8 mouse cellular contexts compared by ENCODE assay signal in the genomic region with DNA sequence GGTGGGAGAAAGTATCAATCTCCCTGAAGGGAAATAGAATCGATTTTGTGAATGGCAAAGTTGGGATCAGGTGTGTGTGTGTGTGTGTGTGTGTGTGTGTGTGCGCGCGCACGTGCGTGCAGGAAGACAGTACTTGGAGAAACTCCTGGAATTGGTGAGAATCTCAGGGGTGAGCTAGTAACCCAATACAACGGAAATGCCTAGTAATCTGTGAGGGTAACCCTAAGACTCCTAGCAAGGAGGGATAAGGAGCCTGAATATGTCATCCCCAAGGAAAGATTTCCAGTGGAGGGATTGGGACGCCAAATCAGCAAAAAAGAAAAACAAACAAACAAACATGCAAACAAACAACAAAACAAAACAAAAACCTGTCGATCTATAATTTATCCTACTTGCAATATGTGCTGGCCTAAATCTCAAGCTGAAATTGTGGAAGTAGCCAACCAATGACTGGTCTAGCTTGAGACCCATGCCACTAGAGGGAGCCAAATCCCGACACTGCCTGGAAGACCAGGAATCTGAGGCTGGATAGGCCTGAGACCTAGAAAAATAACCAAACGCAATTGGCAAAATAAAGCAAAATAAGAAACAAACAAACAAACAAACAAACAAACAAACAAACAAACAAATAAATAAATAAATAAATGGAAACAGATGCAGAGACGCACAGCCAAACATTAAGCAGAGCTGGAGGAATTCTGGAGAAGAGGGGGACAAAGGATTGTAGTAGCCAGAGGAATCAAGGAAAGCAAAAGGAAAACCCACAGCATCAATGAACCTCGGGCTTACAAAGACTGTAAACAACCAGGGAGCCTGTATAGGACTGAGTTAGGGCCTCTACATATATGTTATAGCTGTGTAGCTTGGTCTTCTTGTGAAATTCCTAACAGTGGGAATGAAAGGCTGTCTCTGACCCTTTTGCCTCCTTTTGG.
DNase-seq lines count a peak whose midpoint lies in the region; ATAC-seq lines count a peak whose summit lies in the region.

No protein-coding gene starts in this region.

- ATAC-seq in granulocyte monocyte progenitor cell, adult 5-6 weeks (replicated peaks; ENCODE audit: poor library complexity, severe bottlenecking): peak; percentile 76

- peak; percentile 63 for DNase-seq in A20 (ENCODE audit: low read depth, low spot score)
- DNase-seq in WW6 (ENCODE audit: low read depth, low spot score): peak; percentile 45
- peak; percentile 71 to 86 for DNase-seq in cerebellum, postnatal 25 days
- DNase-seq in kidney, postnatal 36 days: peak; percentile 52 to 87
- DNase-seq in lung, adult 18-20 months: peak; percentile 17 to 27
- DNase-seq in retina, embryonic 14.5 days (ENCODE audit: low spot score): peak; percentile 85
- DNase-seq in yolk sac, embryonic 10.5 days (ENCODE audit: low spot score): peak; percentile 29

Comparison
In these comparisons a context has a peak if more than half of its experiments do, and no peak if none do; other contexts are left out.
1. Peak in every context shown above with its lines: DNase-seq and ATAC-seq.
2. DNase-seq: peak in every context shown above with its lines; median percentile 85 in retina, embryonic 14.5 days; 78 in cerebellum, postnatal 25 days; 70 in kidney, postnatal 36 days; 63 in A20; 45 in WW6; 29 in yolk sac, embryonic 10.5 days; 22 in lung, adult 18-20 months.